Mouse (Mus musculus): ENCODE data around the gene Psmb1. TPM values are rescaled to one million over a fixed set of nuclear protein-coding genes. Genes with fewer than 3 reads are reported as not detected.
A peak's percentile ranks its signal among the peaks of the same experiment; 100 is the strongest.
"Not testable (repeated sequence)": the region's sequence is repeated elsewhere in the genome, so short reads cannot be mapped to it uniquely, and the experiment has no call there.

Psmb1 gene
- polyA plus RNA-seq, 1 experiment from 2014 or later: 214 TPM

DNA sequence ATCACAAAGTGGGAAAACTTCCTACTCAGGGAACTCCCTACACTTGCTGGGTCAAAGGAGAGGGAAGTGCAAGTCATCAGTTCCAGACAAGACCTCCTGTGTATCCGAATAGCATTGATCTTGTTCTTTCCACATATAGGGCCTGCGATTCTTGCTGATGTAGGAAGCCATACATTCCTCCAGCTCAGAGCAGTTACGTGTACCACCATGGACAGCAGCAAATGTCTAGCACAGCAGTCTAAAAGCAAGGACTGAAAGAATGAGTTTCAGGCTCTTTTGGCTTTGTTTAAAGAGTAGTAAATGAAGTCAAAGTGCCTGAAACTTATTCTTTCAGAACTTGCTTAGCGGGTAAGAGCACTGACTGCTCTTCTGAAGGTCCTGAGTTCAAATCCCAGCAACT is 44.3 kb downstream of the Psmb1 start:
- Histone ChIP-seq H3K4me1 (ENCODE audit: insufficient read depth, low read depth, low read length) (no peaks in the 10 kb centered on the region), H3K9ac (replicated peaks; ENCODE audit: low read depth) (no peak overlapping the region), H3K27ac (ENCODE audit: low read length) (no peak overlapping the region), H3K4me2 (replicated peaks; ENCODE audit: low read depth, low read length) (no peak overlapping the region), H3K36me3 (ENCODE audit: insufficient read depth, low read length) (no peaks in the 10 kb centered on the region), H3K27me3 (replicated peaks; ENCODE audit: insufficient read depth, low read length) (no peaks in the 10 kb centered on the region), H3K4me3 (ENCODE audit: low read depth, low read length) (no peak overlapping the region), H3K9me3 (ENCODE audit: low read length) (no peaks in the 10 kb centered on the region)
- no peak for DNase-seq (ENCODE audit: low spot score)
- TF ChIP-seq EP300 (IDR thresholded peaks at IDR 0.05): no peak
- no peak for TF ChIP-seq CTCF (IDR thresholded peaks at IDR 0.05)
- WGBS: 68% methylated on average over 4 of the region's 4 CpGs
- no peak for ATAC-seq

DNA sequence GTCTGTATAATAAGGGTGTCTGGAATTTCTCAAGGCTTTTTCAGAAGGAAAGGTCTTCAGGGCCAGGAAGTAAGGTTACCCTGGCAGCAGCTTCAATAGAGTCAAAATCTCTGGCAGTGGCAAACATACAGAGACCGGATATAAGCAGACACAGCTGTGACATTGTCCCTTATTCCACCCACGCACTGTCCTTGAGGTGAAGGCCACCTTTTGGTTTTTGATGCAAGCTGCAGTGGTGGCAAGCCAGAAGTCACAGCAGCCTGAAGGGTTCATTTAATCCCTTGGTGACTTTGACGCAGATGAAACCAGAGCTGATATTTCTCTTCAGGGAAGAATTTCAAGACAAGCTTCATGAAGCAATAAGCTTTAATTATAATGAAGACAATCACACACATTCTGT is 49.9 kb downstream of the Psmb1 start:
- WGBS: 64% methylated on average over 3 of the region's 3 CpGs
- ATAC-seq: no peak

DNA sequence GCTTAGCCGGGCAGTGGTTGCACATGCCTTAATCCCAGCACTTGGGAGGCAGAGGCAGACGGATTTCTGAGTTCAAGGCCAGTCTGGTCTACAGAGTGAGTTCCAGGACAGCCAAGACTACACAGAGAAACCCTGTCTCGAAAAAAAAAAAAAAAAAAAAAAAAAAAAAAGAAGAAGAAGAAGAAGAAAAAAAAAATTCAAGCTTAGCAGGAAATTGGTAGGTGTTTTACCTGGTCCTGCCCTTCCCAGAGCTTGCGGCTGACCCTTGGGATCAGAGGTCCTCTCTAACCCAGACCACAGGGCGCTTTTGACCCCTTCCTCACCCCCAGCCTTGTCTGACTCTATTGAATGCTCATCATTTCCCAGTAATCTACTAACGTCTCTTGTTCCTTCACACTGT is 50.4 kb downstream of the Psmb1 start:
- 73% methylated on average over 5 of the region's 6 CpGs for WGBS
- H3K27me3 ChIP-seq (replicated peaks; ENCODE audit: insufficient read depth, low read length); H3K27ac ChIP-seq (ENCODE audit: low read length); DNase-seq (ENCODE audit: low spot score); H3K36me3 ChIP-seq (ENCODE audit: insufficient read depth, low read length); H3K4me2 ChIP-seq (replicated peaks; ENCODE audit: low read depth, low read length); H3K4me3 ChIP-seq (ENCODE audit: low read depth, low read length); H3K4me1 ChIP-seq (ENCODE audit: insufficient read depth, low read depth, low read length); ATAC-seq; H3K9me3 ChIP-seq (ENCODE audit: low read length); H3K9ac ChIP-seq (replicated peaks; ENCODE audit: low read depth): not testable (repeated sequence)

More for the DNA sequence above, 49.9 kb downstream of the Psmb1 start:
- no peak overlapping the region for H3K9ac ChIP-seq (replicated peaks; ENCODE audit: low read depth)
- no peaks in the 10 kb centered on the region for H3K9me3 ChIP-seq (ENCODE audit: low read length)
- no peak overlapping the region for H3K4me3 ChIP-seq (ENCODE audit: low read depth, low read length)
- no peak overlapping the region for H3K4me2 ChIP-seq (replicated peaks; ENCODE audit: low read depth, low read length)
- H3K27ac ChIP-seq (ENCODE audit: low read length): no peak overlapping the region
- no peaks in the 10 kb centered on the region for H3K4me1 ChIP-seq (ENCODE audit: insufficient read depth, low read depth, low read length)
- H3K36me3 ChIP-seq (ENCODE audit: insufficient read depth, low read length): no peaks in the 10 kb centered on the region
- DNase-seq (ENCODE audit: low spot score): no peak
- no peaks in the 10 kb centered on the region for H3K27me3 ChIP-seq (replicated peaks; ENCODE audit: insufficient read depth, low read length)
- TF ChIP-seq CTCF (IDR thresholded peaks at IDR 0.05) (no peak), EP300 (IDR thresholded peaks at IDR 0.05) (no peak)

DNA sequence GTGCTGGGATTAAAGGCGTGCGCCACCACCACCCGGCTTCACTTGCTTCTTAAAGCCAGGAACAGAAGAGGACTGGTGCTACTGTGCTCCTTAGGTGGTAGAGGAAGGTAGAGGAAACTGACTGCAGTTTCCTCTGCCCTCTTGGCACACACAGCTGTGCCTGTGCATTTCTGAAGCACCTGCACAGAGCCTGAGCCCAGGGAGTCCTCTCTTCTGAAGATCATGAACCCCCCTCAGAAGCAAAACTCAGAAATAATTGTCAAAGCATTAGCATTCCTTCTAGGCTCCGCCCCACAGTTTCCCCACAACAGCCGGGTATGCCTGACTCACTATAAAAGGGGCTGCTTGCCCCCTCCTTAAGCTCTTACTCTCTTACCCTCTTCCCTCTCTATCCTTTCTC is 51.7 kb downstream of the Psmb1 start:
- Histone ChIP-seq H3K4me3 (ENCODE audit: low read depth, low read length) (no peak overlapping the region), H3K4me2 (replicated peaks; ENCODE audit: low read depth, low read length) (no peak overlapping the region), H3K9me3 (ENCODE audit: low read length) (no peaks in the 10 kb centered on the region), H3K9ac (replicated peaks; ENCODE audit: low read depth) (no peak overlapping the region), H3K4me1 (ENCODE audit: insufficient read depth, low read depth, low read length) (no peaks in the 10 kb centered on the region), H3K27me3 (replicated peaks; ENCODE audit: insufficient read depth, low read length) (no peaks in the 10 kb centered on the region), H3K27ac (ENCODE audit: low read length) (no peak overlapping the region), H3K36me3 (ENCODE audit: insufficient read depth, low read length) (no peaks in the 10 kb centered on the region)
- DNase-seq (ENCODE audit: low spot score) (no peak), ATAC-seq (no peak)
- no peak for TF ChIP-seq CTCF (IDR thresholded peaks at IDR 0.05)
- TF ChIP-seq EP300 (IDR thresholded peaks at IDR 0.05): no peak
- WGBS: 64% methylated on average over 5 of the region's 5 CpGs

DNA sequence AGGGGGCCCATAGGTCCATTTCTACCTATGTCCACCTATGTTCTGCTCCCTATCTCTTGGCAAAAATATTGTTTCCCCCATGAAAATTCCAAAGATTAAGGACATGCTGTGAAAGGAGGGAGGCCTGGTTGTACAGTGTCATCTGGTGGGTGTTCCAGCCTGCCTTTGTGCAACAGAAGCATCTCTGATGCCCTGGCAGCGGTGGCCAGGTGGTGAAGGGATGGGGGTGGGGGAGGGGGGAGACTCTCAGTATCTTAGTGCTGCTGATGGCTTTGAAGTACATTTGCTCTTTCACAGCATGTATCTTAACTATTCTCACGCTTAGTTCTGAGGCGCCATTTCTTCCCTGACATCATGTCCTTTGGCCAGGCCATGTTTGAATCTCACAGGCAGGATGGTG is 54.1 kb downstream of the Psmb1 start:
- Histone ChIP-seq H3K27ac (ENCODE audit: low read length) (no peak overlapping the region), H3K4me1 (ENCODE audit: insufficient read depth, low read depth, low read length) (0 out of 2 replicates have a peak, but pooled peaks cover 2% of the 10 kb centered on the region), H3K4me2 (replicated peaks; ENCODE audit: low read depth, low read length) (no peak overlapping the region), H3K36me3 (ENCODE audit: insufficient read depth, low read length) (no peaks in the 10 kb centered on the region), H3K4me3 (ENCODE audit: low read depth, low read length) (no peak overlapping the region), H3K9ac (replicated peaks; ENCODE audit: low read depth) (no peak overlapping the region), H3K27me3 (replicated peaks; ENCODE audit: insufficient read depth, low read length) (no peaks in the 10 kb centered on the region), H3K9me3 (ENCODE audit: low read length) (no peaks in the 10 kb centered on the region)
- DNase-seq (ENCODE audit: low spot score) (no peak), ATAC-seq (no peak)
- TF ChIP-seq EP300 (IDR thresholded peaks at IDR 0.05) (no peak), CTCF (IDR thresholded peaks at IDR 0.05) (no peak)
- WGBS: 64% methylated on average over 3 of the region's 3 CpGs

DNA sequence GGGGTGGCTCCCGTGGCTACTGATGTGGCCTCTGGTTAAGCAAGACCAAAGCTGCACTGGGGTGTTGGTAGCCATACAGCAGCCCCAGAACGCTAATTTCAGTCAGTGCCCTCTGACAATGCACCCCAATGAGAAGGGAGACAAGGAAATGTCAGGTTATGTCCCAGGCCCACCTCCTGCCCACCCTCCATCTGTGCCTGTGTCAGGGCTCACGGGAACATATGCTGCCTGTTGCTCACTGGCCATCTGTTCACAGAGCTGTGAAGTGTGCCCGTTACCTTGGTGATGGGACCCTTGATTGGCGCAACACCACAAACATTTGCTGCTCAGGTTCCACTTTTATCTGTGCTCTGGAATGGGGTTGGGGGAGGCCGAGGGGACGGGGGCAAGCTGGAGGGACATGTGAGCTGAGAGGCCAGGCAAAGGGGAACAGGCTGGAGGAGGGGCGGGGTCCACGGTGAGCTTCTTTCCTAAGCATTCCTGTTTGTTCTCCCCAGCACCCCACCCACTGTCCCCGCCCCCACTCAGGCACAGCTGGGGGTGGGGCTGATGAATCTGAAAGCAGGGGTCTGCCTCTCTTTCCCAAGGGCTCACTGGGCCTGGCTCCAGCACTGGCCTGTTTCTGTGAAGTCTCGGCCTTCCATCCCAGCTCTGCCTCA is 59.0 kb downstream of the Psmb1 start:
- ATAC-seq (peak; percentile 60), DNase-seq (ENCODE audit: low spot score) (peak; percentile 28)
- TF ChIP-seq EP300 (IDR thresholded peaks at IDR 0.05) (no peak), CTCF (IDR thresholded peaks at IDR 0.05) (no peak)
- Histone ChIP-seq H3K4me2 (replicated peaks; ENCODE audit: low read depth, low read length) (peak overlapping the region; percentile 27; the same call in 1 of the 2 replicates), H3K36me3 (ENCODE audit: insufficient read depth, low read length) (no peaks in the 10 kb centered on the region), H3K9me3 (ENCODE audit: low read length) (no peaks in the 10 kb centered on the region), H3K9ac (replicated peaks; ENCODE audit: low read depth) (no peak overlapping the region), H3K4me3 (ENCODE audit: low read depth, low read length) (no peak overlapping the region), H3K27me3 (replicated peaks; ENCODE audit: insufficient read depth, low read length) (no peaks in the 10 kb centered on the region), H3K4me1 (ENCODE audit: insufficient read depth, low read depth, low read length) (0 out of 2 replicates have a peak, but pooled peaks cover 4% of the 10 kb centered on the region), H3K27ac (ENCODE audit: low read length) (no peak overlapping the region)
- WGBS: 22% methylated on average over 10 of the region's 11 CpGs
